Mouse (Mus musculus) spleen, postnatal 4 days (tissue): ENCODE results near the gene Slc2a8.

Experiments
- DNase-seq, 2 experiments: peaks; one replicate each; pipeline ENCODE4 v3.0.0; 2022; ENCODE audit warnings: low spot score in 2 of 2

Slc2a8 gene

GRCm38 (mm10) chr2:32928947-32929829 lies 52.7 kb downstream of the Slc2a8 start:
- DNase-seq = no peak

- peak; percentile 62 to 80 for DNase-seq
These were observed 53.5 kb downstream of the Slc2a8 start for GRCm38 (mm10) chr2:32928235-32928946.

- DNase-seq = no peak
These were observed 54.2 kb downstream of the Slc2a8 start for GRCm38 (mm10) chr2:32927624-32928234.

GRCm38 (mm10) chr2:32926330-32927075 lies 55.4 kb downstream of the Slc2a8 start:
- no peak for DNase-seq

GRCm38 (mm10) chr2:32924306-32924844 lies 57.5 kb downstream of the Slc2a8 start:
- no peak for DNase-seq

- DNase-seq = no peak
These were observed 58.2 kb downstream of the Slc2a8 start for GRCm38 (mm10) chr2:32923551-32924250.
